Mouse (Mus musculus) thymus, adult 2 months (tissue): Measurements from ENCODE around the gene Zfp882.

Source experiments
- CTCF ChIP-seq: fragments of 200-500 bp; IDR thresholded peaks from 2 replicates; pipeline ENCODE4 v1.5.1; 2012; ENCODE audit warnings: mild to moderate bottlenecking, control low read depth, low read length, moderate library complexity, borderline replicate concordance; ENCODE audit not compliant: control insufficient read depth, poor library complexity, insufficient read depth; ENCODE audit errors: extremely low read depth
- POLR2A ChIP-seq: fragments of 200-500 bp; IDR thresholded peaks from 2 replicates; pipeline ENCODE4 v1.6.1; 2012; ENCODE audit warnings: mild to moderate bottlenecking, low read length, control low read depth, moderate library complexity; ENCODE audit not compliant: control insufficient read depth, poor library complexity, insufficient read depth; ENCODE audit errors: extremely low read depth

GRCm38 (mm10) chr8:71961796-71962195 lies 53.4 kb downstream of the Zfp882 start:
- TF ChIP-seq POLR2A (no peak), CTCF (no peak)
